Mouse (Mus musculus) neural tube, embryonic 15.5 days (tissue): ENCODE data around the gene Hinfp. TPM values are rescaled to one million over a fixed set of nuclear protein-coding genes. Genes with fewer than 3 reads are reported as not detected.

Experiments
- ATAC-seq: fragments of 200-750 bp; cut with Nextera tagmentation; 2 replicates; pipeline ENCODE4 v1.8.0; 2017; ENCODE audit warnings: mild to moderate bottlenecking, moderate TSS enrichment, moderate library complexity; ENCODE audit not compliant: low FRiP score
- H3K27ac ChIP-seq: fragments of 300-500 bp; sonication (generic); replicated peaks from 2 replicates; pipeline ENCODE4 v1.5.1; 2015; ENCODE audit warnings: mild to moderate bottlenecking, inconsistent platforms
- H3K27me3 ChIP-seq: fragments of 300-500 bp; sonication (generic); replicated peaks from 2 replicates; pipeline ENCODE4 v1.6.1; 2015; ENCODE audit warnings: inconsistent platforms
- H3K36me3 ChIP-seq: fragments of 300-500 bp; sonication (generic); 2 replicates; pipeline ENCODE4 v1.6.1; 2015; ENCODE audit warnings: inconsistent platforms
- H3K4me1 ChIP-seq: fragments of 300-500 bp; sonication (generic); 2 replicates; pipeline ENCODE4 v1.6.1; 2015; ENCODE audit warnings: inconsistent platforms
- H3K4me2 ChIP-seq: fragments of 300-500 bp; sonication (generic); 2 replicates; pipeline ENCODE4 v1.6.1; 2015; ENCODE audit warnings: inconsistent platforms, mild to moderate bottlenecking, moderate library complexity
- H3K4me3 ChIP-seq: fragments of 300-500 bp; sonication (generic); replicated peaks from 2 replicates; pipeline ENCODE4 v1.5.1; 2015; ENCODE audit warnings: mild to moderate bottlenecking, inconsistent platforms
- H3K9ac ChIP-seq: fragments of 300-500 bp; sonication (generic); replicated peaks from 2 replicates; pipeline ENCODE4 v1.6.1; 2015; ENCODE audit warnings: mild to moderate bottlenecking, inconsistent platforms
- H3K9me3 ChIP-seq: fragments of 300-500 bp; sonication (generic); replicated peaks from 2 replicates; pipeline ENCODE4 v1.6.1; 2016; ENCODE audit warnings: inconsistent platforms
- WGBS: fragments of 180-500 bp; shearing (Covaris S2); methylation state at CpG from one replicate; pipeline ENCODE4 v1.1.7; 2015; ENCODE audit warnings: mixed read lengths; 5-methylcytosine and 5-hydroxymethylcytosine counted together
- polyA plus RNA-seq: library from polyadenylated mRNA; unstranded; fragments of >200 nt; fragmentation: Nextera tagmentation; extraction: Ambion mirVana; gene quantifications from 2 replicates; pipeline ENCODE4 v1.2.1, GENCODE M21; 2015

Hinfp gene
- polyA plus RNA-seq, 1 experiment from 2014 or later: 28.0 TPM

DNA sequence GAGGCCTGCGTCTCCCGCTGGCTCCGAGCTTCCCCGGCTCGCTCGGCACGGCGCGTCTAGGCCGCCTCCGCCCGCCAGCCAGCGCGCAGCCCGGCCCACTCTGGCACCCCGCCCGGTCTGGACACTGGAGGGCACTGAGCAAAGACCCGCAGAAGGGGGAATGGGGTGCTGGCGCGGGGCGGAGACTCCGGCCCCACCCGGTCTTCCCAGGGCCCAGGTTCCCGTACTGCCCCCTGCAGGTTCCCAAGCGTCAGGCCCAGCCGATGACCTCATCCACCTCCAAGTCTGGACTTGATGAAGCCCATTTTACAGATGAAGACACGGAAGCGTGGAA is 37.5 kb downstream of the Hinfp start:
- H3K27me3 ChIP-seq: no peaks in the 10 kb centered on the region
- peak; percentile 76 for ATAC-seq
- 6% methylated on average over 28 of the region's 28 CpGs for whole genome bisulfite sequencing
- H3K4me1 ChIP-seq: peaks cover 33% of the 10 kb centered on the region
- H3K4me3 ChIP-seq: peak overlapping the region; percentile 39
- peak overlapping the region; percentile 74 for H3K27ac ChIP-seq
- no peaks in the 10 kb centered on the region for H3K9me3 ChIP-seq
- peak overlapping the region; percentile 58 for H3K9ac ChIP-seq
- H3K4me2 ChIP-seq: peak overlapping the region; percentile 69
- peaks cover 3% of the 10 kb centered on the region; the same call in 1 of the 2 replicates for H3K36me3 ChIP-seq

DNA sequence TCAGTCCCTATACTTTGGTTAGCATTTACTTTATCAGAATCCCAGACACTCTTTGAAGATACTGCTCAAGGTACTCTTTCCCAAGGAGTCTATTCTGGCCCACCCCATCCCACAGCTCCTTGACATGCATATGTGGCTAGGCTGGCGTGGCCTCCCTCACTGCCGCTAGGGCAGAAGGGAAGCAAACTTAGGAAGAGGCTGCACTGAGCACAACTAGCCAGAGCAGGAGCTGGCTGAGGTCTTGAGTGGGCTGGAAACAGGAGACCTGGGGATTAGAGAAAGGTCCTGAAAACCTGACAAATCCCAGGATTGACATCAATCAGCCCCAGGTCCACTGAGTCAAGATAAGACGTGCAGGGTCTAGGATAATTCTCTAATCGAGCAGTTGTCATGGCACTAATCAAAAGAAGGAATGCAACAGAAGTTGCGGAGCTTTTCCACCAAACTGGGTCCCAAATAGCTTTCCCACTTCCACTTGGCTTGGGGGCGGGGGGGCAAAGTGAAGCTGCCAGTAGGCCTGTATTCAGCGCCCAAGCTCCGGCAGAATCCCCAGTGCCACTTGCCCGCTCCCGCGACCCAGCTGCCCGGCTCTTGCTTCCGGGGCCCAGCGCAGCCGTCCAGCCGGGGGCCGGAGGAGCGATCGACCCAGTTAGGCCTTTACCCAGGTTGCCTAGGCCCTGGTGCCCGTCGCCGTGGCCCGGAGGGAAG is 38.0 kb downstream of the Hinfp start:
- no peaks in the 10 kb centered on the region for H3K27me3 ChIP-seq
- peak overlapping the region; percentile 74 for H3K27ac ChIP-seq
- 9% methylated on average over 22 of the region's 23 CpGs for WGBS
- H3K4me3 ChIP-seq: peak overlapping the region; percentile 39
- H3K9ac ChIP-seq: peak overlapping the region; percentile 58
- peak overlapping the region; percentile 69 for H3K4me2 ChIP-seq
- H3K4me1 ChIP-seq: peaks cover 33% of the 10 kb centered on the region
- peak; percentile 40 for ATAC-seq
- no peaks in the 10 kb centered on the region for H3K36me3 ChIP-seq
- H3K9me3 ChIP-seq: no peaks in the 10 kb centered on the region

DNA sequence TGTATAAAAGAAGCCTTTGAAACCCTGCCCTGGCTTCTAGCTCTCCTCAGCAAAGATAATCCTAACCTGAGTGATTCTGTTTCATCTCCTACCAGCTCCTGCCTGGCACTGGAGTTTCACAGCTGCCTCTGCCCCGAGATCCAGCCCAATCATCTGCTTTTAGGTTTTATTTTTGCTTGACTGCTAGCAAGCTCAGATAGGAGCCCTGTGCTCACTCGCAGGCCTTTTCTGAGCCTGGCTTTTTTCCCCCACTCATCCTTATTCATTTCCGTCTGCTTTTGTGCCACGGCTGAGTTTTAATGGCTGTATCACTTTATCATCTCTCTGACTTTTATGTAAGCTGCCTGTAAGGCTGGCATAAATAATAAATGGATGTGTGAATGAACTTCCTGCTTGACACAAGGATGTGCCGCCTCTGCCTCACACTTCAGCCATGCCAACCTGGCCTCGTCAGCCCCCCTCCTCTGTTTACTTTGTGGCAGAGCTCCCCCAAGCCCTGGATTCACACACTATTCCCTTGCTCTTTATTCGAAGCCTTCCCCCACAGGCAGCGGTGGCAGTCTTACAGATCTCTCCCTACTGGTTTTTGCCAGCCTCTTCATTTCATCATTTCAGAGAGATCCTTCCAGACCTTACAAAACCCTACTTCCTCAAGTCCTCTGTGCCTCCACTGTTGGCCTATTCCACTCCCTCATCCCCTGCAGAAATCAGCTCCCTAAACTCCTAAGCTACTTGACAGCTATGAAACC is 38.8 kb downstream of the Hinfp start:
- WGBS: 42% methylated on average over 8 of the region's 8 CpGs
- ATAC-seq: no peak
- peak overlapping the region; percentile 69; the same call in 1 of the 2 replicates for H3K4me2 ChIP-seq

DNA sequence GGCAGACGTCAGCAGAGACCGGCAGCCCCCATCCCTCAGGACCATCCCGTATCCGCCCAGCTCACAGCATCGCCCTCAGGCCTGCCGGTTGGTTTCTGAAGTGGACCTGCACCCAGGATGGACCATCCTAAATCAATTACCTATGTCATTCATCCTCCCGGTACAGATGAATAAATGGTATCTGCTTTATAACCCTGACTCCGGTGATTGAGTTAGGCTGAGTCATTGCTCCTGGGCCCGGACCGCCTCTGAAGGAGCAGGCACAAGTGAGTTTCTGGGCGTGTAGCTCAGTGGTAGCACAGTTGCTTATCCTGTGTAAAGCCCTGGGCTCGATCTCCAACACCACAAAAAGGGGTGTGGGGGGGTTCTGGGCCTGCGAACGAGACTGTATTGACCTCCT is 44.1 kb downstream of the Hinfp start:
- no peak for ATAC-seq
- Histone ChIP-seq H3K4me1 (peaks cover 13% of the 10 kb centered on the region), H3K27me3 (no peaks in the 10 kb centered on the region), H3K27ac (no peak overlapping the region), H3K36me3 (no peaks in the 10 kb centered on the region), H3K4me2 (no peak overlapping the region), H3K9ac (no peak overlapping the region), H3K9me3 (no peaks in the 10 kb centered on the region), H3K4me3 (no peak overlapping the region)
- WGBS: 79% methylated on average over 14 of the region's 14 CpGs

More for the DNA sequence above, 38.8 kb downstream of the Hinfp start:
- Histone ChIP-seq H3K4me1 (peaks cover 33% of the 10 kb centered on the region), H3K4me3 (no peak overlapping the region), H3K36me3 (no peaks in the 10 kb centered on the region), H3K9me3 (no peaks in the 10 kb centered on the region), H3K27me3 (no peaks in the 10 kb centered on the region), H3K9ac (no peak overlapping the region), H3K27ac (peak overlapping the region; percentile 74)

DNA sequence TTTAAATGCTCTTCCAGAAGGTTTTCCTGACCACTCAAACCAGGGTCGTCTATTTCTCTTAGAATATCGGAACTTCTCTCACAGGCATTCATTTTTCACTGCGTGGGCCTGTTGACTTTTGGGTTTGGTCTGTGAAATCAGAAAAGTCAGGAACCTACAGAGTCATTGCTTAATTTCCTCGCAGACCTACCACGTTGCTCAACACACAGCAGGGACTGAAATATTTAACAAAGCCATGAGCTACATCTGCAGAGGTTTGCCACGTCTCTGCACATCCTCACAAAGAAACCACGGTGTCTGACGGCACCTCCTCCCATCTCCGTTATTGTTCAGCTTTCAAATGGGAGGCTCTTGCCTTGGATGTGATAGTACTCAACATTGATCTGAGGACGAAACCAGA is 46.5 kb downstream of the Hinfp start:
- Histone ChIP-seq H3K27ac (no peak overlapping the region), H3K9me3 (no peaks in the 10 kb centered on the region), H3K4me1 (peaks cover 18% of the 10 kb centered on the region), H3K27me3 (no peaks in the 10 kb centered on the region), H3K36me3 (no peaks in the 10 kb centered on the region), H3K4me3 (no peak overlapping the region), H3K4me2 (no peak overlapping the region), H3K9ac (no peak overlapping the region)
- whole genome bisulfite sequencing: 75% methylated on average over 10 of the region's 10 CpGs
- ATAC-seq: no peak

DNA sequence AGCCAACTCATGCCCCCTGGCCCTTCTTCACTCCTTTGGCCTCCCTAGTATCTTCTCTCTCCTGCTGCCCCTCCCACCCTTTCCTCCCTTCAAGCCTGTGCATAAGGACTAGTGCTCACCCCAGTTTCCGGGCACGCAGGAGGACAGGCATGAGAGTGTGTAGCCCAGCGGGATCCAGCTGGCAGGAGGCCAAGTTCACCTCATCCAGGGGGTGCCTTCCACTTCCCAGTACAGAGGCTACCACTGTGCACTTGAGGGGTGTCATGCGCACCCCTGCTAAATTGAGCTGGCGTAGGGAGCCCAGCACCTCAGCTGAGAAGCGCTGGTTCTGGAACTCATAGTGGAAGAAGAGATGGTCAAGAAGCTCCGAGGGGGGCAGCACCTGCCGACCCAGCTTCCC is 49.3 kb downstream of the Hinfp start:
- H3K27me3 ChIP-seq: no peaks in the 10 kb centered on the region
- WGBS: 77% methylated on average over 8 of the region's 8 CpGs
- H3K36me3 ChIP-seq: no peaks in the 10 kb centered on the region
- H3K9ac ChIP-seq: no peak overlapping the region
- peaks cover 29% of the 10 kb centered on the region for H3K4me1 ChIP-seq
- no peak overlapping the region for H3K4me2 ChIP-seq
- H3K9me3 ChIP-seq: no peaks in the 10 kb centered on the region
- H3K4me3 ChIP-seq: no peak overlapping the region
- no peak overlapping the region for H3K27ac ChIP-seq
- ATAC-seq: no peak

DNA sequence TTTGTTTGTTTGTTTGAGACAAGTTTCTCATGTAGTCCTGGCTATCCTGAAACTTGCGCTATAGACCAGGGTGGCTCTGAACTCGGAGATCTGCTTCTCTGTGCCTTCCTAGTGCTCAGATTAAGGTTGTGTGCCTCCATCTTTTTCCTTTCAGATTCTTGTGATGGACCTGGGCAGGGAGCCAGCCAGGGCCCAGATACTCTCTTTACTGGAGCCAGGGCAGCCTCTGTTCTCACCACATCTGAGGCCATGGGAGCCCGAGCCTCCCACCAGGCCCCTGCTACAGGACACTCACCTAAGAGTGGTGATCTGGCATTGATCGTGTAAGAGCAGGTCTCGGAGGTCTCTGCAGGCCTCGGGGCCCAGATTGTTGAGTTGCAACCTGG is 50.3 kb downstream of the Hinfp start:
- Histone ChIP-seq H3K9ac (no peak overlapping the region), H3K4me1 (peaks cover 34% of the 10 kb centered on the region), H3K36me3 (no peaks in the 10 kb centered on the region), H3K27ac (peak overlapping the region; percentile 76), H3K9me3 (no peaks in the 10 kb centered on the region), H3K27me3 (no peaks in the 10 kb centered on the region), H3K4me3 (no peak overlapping the region), H3K4me2 (no peak overlapping the region)
- 48% methylated on average over 6 of the region's 6 CpGs for WGBS
- peak; percentile 29; the same call in 1 of the 2 replicates for ATAC-seq

DNA sequence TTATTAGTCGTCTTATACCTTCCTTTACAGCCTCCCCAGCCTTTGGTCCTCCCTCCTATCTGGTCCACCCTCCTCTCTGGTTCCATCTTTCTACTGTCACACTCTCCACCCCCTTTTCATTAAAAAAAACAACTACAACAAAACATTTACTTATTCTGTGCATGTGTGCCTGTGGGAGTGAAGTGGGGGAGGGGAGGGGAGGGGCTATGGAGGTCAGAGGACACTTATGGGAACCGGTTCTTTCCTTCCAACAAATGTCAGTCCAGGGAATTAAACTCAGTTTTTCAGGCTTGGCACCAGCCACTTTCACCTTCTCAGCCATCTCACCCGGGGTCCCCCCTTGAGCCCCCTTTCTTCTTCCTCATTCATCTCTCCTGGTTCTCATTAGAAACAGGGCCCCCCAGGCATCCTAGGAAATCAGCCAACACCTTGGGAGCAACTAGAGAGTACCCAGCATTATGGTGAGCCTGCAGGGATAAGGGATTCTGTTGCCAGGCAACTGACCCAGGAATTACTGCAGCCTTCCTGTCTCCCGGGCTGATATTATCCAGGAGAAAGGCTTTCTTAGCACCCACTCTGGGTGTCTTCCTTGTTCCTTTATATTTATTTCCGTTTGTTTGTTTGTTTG is 50.8 kb downstream of the Hinfp start:
- no peaks in the 10 kb centered on the region for H3K9me3 ChIP-seq
- WGBS: 11% methylated on average over 5 of the region's 5 CpGs
- peak; percentile 58; the same call in 1 of the 2 replicates for ATAC-seq
- no peak overlapping the region for H3K4me3 ChIP-seq
- H3K9ac ChIP-seq: no peak overlapping the region
- peak overlapping the region; percentile 11; the same call in 1 of the 2 replicates for H3K4me2 ChIP-seq
- peaks cover 39% of the 10 kb centered on the region for H3K4me1 ChIP-seq
- H3K27ac ChIP-seq: peak overlapping the region; percentile 76
- H3K36me3 ChIP-seq: no peaks in the 10 kb centered on the region
- no peaks in the 10 kb centered on the region for H3K27me3 ChIP-seq

DNA sequence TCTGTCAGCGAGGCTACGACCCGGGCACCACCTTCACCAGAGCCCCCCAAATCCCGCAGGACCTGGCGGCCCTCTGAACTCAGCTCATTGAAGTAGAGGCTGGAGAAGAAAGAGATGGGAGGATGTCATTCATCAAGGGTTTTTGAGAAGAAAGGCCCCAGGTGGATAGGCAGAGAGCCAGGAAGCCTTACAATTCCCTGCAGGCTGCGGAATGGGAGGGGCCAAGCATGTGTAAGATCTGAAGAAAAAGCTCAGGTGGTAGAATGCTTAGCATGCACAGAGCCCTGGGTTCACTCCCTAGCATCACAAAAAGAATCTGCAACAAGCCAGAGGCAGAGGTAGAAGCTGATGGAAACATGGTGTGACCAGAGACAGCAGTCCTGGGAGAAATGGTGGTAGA is 52.0 kb downstream of the Hinfp start:
- Histone ChIP-seq H3K4me1 (peaks cover 43% of the 10 kb centered on the region), H3K27me3 (no peaks in the 10 kb centered on the region), H3K4me2 (no peak overlapping the region), H3K4me3 (no peak overlapping the region), H3K27ac (peak overlapping the region; percentile 76; the same call in 1 of the 2 replicates), H3K9me3 (no peaks in the 10 kb centered on the region), H3K36me3 (no peaks in the 10 kb centered on the region), H3K9ac (no peak overlapping the region)
- ATAC-seq: no peak
- WGBS: 86% methylated on average over 6 of the region's 6 CpGs

DNA sequence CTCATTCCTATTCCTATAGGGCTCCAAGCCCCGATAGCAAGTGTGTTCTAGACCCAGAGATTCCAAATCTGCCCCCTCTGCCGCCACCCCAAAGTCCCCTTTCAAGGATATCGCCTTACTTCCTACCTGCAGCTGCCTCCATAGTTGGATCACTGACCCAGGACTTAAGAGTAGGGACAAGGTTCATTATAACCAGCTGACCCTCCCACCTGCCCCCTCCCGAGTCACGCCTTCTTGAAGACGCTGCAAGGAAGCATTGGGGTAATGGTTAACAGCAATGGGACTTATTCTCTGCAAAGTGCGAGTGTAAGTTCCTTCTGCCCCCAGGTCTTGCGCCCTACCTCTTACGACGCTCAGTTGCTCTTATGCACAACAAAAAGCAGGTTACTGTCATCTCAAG is 54.2 kb downstream of the Hinfp start, which contains the start of gene Pdzd3:
Gene Pdzd3, minus strand, starts transcription at position 158 of the 400 bp plus-strand sequence.
- no peaks in the 10 kb centered on the region for H3K9me3 ChIP-seq
- no peaks in the 10 kb centered on the region for H3K27me3 ChIP-seq
- peaks cover 43% of the 10 kb centered on the region for H3K4me1 ChIP-seq
- ATAC-seq: no peak
- WGBS: 81% methylated on average over 10 of the region's 10 CpGs
- 0 out of 2 replicates have a peak within 1 kb of the TSS, but pooled peaks have one; percentile 3 for H3K27ac ChIP-seq
- no peak within 1 kb of the TSS for H3K4me2 ChIP-seq
- H3K9ac ChIP-seq: no peak within 1 kb of the TSS
- H3K36me3 ChIP-seq: no peaks in the 10 kb centered on the region
- no peak within 1 kb of the TSS for H3K4me3 ChIP-seq

DNA sequence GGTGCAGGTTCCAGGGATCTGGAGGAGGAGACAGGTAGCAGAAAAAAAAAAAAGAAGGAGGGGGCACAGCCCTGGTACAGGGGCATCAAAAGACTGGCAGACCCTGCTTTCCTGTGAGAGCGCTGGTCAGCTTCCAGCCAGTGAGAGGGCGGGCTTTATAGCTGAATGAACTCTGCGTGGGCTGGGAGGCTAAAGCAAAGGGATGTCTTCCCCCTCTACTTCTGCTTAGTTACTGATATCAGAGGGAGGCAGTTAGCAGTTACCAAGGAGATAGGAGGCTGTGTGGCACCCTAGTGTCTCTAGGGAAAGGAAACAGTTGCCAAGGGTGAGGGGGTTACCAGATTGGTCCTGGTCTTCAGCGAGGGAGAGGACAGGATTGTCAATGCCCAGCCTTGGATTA is 55.0 kb downstream of the Hinfp start:
- peaks cover 39% of the 10 kb centered on the region for H3K4me1 ChIP-seq
- 0 out of 2 replicates have a peak overlapping the region, but pooled peaks have one; percentile 3 for H3K27ac ChIP-seq
- H3K4me3 ChIP-seq: no peak overlapping the region
- H3K9me3 ChIP-seq: no peaks in the 10 kb centered on the region
- H3K36me3 ChIP-seq: no peaks in the 10 kb centered on the region
- no peaks in the 10 kb centered on the region for H3K27me3 ChIP-seq
- no peak for ATAC-seq
- H3K9ac ChIP-seq: no peak overlapping the region
- H3K4me2 ChIP-seq: no peak overlapping the region
- WGBS: 43% methylated on average over 4 of the region's 4 CpGs
